Mouse (Mus musculus) lung, embryonic 15.5 days (tissue): ENCODE results near the gene Stx5a. TPM values are rescaled to one million over a fixed set of nuclear protein-coding genes. Genes with fewer than 3 reads are reported as not detected.
A peak's percentile ranks its signal among the peaks of the same experiment; 100 is the strongest.

Experiments
- ATAC-seq: fragments of 200-750 bp; cut with Nextera tagmentation; 2 replicates; pipeline ENCODE4 v1.8.0; 2017; ENCODE audit warnings: moderate number of reproducible peaks, borderline replicate concordance; ENCODE audit not compliant: low FRiP score, low TSS enrichment; ENCODE audit errors: extremely low read depth
- H3K27ac ChIP-seq: fragments of 300-500 bp; sonication (generic); 2 replicates; pipeline ENCODE4 v1.5.1; 2015; ENCODE audit warnings: moderate library complexity, mild to moderate bottlenecking, inconsistent platforms
- H3K27me3 ChIP-seq: fragments of 300-500 bp; sonication (generic); 2 replicates; pipeline ENCODE4 v1.6.1; 2015; ENCODE audit warnings: inconsistent platforms
- H3K36me3 ChIP-seq: fragments of 300-500 bp; sonication (generic); 2 replicates; pipeline ENCODE4 v1.6.1; 2015; ENCODE audit warnings: inconsistent platforms
- H3K4me1 ChIP-seq: fragments of 300-500 bp; sonication (generic); 2 replicates; pipeline ENCODE4 v1.6.1; 2015; ENCODE audit warnings: inconsistent platforms
- H3K4me2 ChIP-seq: fragments of 300-500 bp; sonication (generic); 2 replicates; pipeline ENCODE4 v1.6.1; 2015; ENCODE audit warnings: inconsistent platforms, mild to moderate bottlenecking, moderate library complexity
- H3K4me3 ChIP-seq: fragments of 300-500 bp; sonication (generic); 2 replicates; pipeline ENCODE4 v1.5.1; 2015; ENCODE audit warnings: mild to moderate bottlenecking, inconsistent platforms
- H3K9ac ChIP-seq: fragments of 300-500 bp; sonication (generic); 2 replicates; pipeline ENCODE4 v1.6.1; 2015; ENCODE audit warnings: inconsistent platforms
- H3K9me3 ChIP-seq: fragments of 300-500 bp; sonication (generic); 2 replicates; pipeline ENCODE4 v1.6.1; 2016; ENCODE audit warnings: inconsistent platforms
- WGBS: fragments of 180-500 bp; shearing (Covaris S2); methylation state at CpG from one replicate; pipeline ENCODE4 v1.1.7; 2015; 5-methylcytosine and 5-hydroxymethylcytosine counted together
- polyA plus RNA-seq: library from polyadenylated mRNA; unstranded; fragments of >200 nt; fragmentation: Nextera tagmentation; extraction: Ambion mirVana; gene quantifications from 2 replicates; pipeline ENCODE4 v1.2.1, GENCODE M21; 2015

Stx5a gene
- polyA plus RNA-seq, 1 experiment from 2014 or later, result 153 TPM

DNA sequence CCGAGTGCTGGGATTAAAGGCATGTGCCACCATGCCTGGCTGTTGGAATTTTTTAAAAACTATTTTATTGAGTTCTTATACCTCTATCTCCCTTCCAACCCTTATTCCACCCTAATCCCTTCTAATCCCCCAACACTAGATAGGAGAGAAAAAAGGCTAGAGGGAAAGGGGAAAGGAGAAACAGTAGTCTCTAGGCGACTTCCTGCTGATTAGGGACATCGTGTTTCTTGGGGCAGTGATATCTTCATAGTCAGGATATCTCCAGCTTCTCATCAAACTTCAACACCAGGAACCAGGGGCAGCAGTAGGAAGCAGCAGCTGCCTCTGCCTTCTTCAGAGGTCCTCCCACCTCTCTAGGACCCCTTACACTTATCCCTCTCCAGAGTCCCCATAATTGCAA, 6.9 kb upstream of the Stx5a start:
- Histone ChIP-seq H3K4me2 (no peak overlapping the region), H3K27me3 (no peaks in the 10 kb centered on the region), H3K9me3 (no peaks in the 10 kb centered on the region), H3K4me3 (no peak overlapping the region), H3K36me3 (peaks cover 18% of the 10 kb centered on the region), H3K27ac (no peak overlapping the region), H3K4me1 (peaks cover 12% of the 10 kb centered on the region), H3K9ac (no peak overlapping the region)
- WGBS, result 68% methylated on average over 3 of the region's 3 CpGs
- ATAC-seq, result no peak

DNA sequence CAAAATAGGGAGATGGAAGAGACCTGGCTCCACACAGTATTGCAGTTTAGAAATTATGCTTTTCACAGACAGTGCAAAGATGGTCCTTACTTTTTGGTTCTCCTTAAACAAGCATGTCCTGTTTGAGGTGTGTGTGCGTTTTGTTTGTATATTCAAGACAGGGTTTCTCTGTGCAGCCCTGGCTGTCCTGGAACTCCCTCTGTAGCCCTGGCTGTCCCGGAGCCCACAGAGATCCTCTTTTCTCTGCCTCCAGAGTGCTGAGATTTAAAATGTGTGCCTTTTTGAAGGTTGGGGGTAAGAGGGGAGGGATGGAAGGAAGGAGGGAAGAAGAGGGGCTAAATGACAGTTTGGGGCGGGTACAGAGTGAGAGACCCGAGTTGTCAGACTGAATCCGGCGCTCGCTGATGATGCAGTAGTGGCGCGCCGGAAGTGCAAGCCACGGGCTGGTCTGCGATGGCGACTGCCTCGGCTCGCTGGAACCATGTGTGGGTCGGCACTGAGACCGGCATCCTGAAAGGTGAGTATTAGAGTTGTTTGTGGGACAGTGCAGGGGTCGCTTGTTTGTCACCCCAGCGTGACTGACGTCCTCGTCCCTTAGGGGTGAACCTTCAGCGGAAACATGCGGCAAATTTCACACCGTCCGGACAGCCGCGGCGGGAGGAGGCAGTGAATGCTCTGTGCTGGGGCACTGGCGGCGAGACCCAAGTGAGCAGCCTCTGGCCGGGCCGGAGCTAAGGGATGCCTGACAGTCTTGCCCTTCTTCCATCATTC, 5.6 kb upstream of the Stx5a start, which contains the start of gene Wdr74:
Gene Wdr74, plus strand, starts transcription at position 439 of the 771 bp plus-strand sequence.
- H3K27me3 ChIP-seq, result no peaks in the 10 kb centered on the region
- H3K36me3 ChIP-seq, result peaks cover 31% of the 10 kb centered on the region
- peak within 1 kb of the TSS; percentile 82 for H3K9ac ChIP-seq
- WGBS, result under 1% methylated on average over 32 of the region's 32 CpGs
- H3K9me3 ChIP-seq, result no peaks in the 10 kb centered on the region
- peak within 1 kb of the TSS; percentile 90 for H3K4me2 ChIP-seq
- peak; percentile 89 for ATAC-seq
- H3K4me3 ChIP-seq, result peak within 1 kb of the TSS; percentile 97
- H3K4me1 ChIP-seq, result peaks cover 16% of the 10 kb centered on the region
- peak within 1 kb of the TSS; percentile 48 for H3K27ac ChIP-seq

DNA sequence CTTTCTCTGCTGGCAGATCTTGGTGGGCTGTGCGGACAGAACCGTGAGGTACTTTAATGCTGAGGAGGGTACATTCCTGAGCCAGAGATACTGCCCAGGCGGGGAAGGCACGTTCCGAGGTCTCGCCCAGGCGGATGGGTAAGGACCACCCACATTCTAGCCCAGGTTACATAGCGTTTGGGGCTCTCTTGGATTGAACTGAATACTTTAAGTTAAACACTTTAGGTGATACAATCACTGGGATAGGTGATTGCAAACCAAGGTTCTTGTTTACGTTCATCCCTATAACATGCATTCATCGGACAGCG, 5.1 kb upstream of the Stx5a start:
- WGBS, result 2% methylated on average over 11 of the region's 11 CpGs
- peak; percentile 43; the same call in 1 of the 2 replicates for ATAC-seq
- Histone ChIP-seq H3K27me3 (no peaks in the 10 kb centered on the region), H3K9me3 (no peaks in the 10 kb centered on the region), H3K4me3 (peak overlapping the region; percentile 97), H3K9ac (peak overlapping the region; percentile 82), H3K36me3 (peaks cover 32% of the 10 kb centered on the region), H3K4me2 (peak overlapping the region; percentile 90), H3K4me1 (peaks cover 21% of the 10 kb centered on the region), H3K27ac (peak overlapping the region; percentile 48)

DNA sequence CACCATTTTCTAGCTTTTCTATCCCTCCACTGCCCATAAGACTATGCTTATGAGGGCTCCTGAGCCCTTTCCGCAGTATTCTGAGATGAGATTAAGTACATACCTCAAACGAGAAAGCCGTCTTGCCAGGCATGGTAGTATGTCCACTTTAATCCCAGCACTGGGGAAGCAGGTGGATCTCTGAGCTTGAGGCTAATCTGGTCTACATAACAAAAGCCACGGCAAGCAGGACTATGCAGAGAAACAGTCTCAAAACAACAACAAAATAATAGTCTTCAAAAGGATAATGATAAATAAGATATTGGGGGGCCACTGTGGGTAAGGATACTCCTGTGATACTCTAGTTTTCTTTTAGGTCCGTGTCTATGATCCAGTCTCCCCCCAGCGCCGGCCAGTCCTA, 2.3 kb upstream of the Stx5a start:
- no peaks in the 10 kb centered on the region for H3K27me3 ChIP-seq
- WGBS, result 84% methylated on average over 7 of the region's 7 CpGs
- peaks cover 45% of the 10 kb centered on the region for H3K36me3 ChIP-seq
- H3K4me3 ChIP-seq, result no peak overlapping the region
- H3K9ac ChIP-seq, result no peak overlapping the region
- H3K27ac ChIP-seq, result no peak overlapping the region
- H3K9me3 ChIP-seq, result no peaks in the 10 kb centered on the region
- H3K4me2 ChIP-seq, result no peak overlapping the region
- no peak for ATAC-seq
- peaks cover 33% of the 10 kb centered on the region for H3K4me1 ChIP-seq

DNA sequence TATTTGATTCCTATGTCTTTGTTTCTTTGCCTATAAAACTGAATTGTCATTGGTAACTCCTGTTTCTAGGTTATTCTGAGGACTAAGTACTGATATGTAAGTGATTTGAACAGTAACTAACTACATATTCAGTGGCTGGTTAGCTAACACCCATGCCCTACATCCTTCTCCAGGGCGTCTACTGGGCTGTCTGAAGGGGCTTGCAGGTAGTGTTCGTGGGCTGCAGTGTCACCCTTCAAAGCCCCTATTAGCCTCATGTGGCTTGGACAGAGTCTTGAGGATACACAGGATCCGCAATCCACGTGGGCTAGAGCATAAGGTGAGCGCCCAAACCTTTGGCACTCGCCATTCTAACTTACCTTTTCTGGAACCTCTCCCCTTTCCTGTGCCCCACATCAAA, 1.6 kb upstream of the Stx5a start:
- no peak overlapping the region for H3K27ac ChIP-seq
- 89% methylated on average over 6 of the region's 6 CpGs for WGBS

DNA sequence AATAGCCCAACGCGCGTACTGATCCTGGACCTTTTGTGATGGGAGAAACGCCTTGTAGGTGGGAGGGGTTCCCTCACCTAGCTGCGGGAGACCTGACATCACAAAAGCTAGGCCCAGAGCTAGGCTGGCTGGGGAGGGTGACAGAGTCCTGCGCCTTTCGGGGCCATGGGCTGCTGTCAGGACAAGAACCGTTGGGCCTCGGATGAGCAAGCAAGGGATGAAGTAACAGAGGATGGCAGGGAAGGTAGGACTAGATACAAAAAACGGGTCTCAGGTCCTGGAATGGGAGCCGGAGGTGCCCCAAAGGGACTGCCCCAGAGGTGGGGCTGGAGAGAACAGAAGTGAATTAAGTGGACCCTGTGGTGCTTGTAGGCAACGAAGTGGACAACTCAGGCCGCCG, 610 bp upstream of the Stx5a start, which contains the start of gene 1700092M07Rik:
Gene 1700092M07Rik, plus strand, starts transcription at position 116 of the 400 bp plus-strand sequence.
- WGBS, result 62% methylated on average over 14 of the region's 14 CpGs
- H3K4me3 ChIP-seq, result peak within 1 kb of the TSS; percentile 66
- H3K9ac ChIP-seq, result peak within 1 kb of the TSS; percentile 77
- ATAC-seq, result no peak
- peak within 1 kb of the TSS; percentile 84 for H3K4me2 ChIP-seq
- H3K4me1 ChIP-seq, result peaks cover 29% of the 10 kb centered on the region
- H3K27ac ChIP-seq, result peak within 1 kb of the TSS; percentile 98
- H3K27me3 ChIP-seq, result no peaks in the 10 kb centered on the region
- H3K9me3 ChIP-seq, result no peaks in the 10 kb centered on the region
- H3K36me3 ChIP-seq, result peaks cover 62% of the 10 kb centered on the region

More for the DNA sequence above, 1.6 kb upstream of the Stx5a start:
- ATAC-seq, result no peak
- no peak overlapping the region for H3K4me3 ChIP-seq
- no peak overlapping the region for H3K9ac ChIP-seq
- H3K9me3 ChIP-seq, result no peaks in the 10 kb centered on the region
- H3K4me1 ChIP-seq, result peaks cover 33% of the 10 kb centered on the region
- peaks cover 52% of the 10 kb centered on the region for H3K36me3 ChIP-seq
- no peaks in the 10 kb centered on the region for H3K27me3 ChIP-seq
- H3K4me2 ChIP-seq, result no peak overlapping the region

DNA sequence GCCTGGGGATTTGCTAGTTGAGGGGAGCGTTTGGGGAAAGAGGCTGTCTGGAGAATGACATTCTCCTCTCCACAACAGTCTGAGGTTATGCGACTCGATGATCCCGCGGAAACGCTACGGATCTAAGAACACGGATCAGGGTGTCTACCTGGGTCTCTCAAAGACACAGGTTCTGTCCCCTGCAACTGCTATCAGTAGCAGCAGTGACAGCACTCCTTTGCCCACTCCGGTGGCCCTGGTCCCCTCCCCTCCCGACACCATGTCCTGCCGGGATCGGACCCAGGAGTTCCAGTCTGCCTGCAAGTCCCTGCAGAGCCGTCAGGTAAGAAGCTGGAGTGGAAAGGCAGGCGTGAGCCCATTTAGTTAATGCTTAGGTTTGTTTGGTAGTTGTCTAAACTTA, 963 bp downstream of the Stx5a start:
- H3K36me3 ChIP-seq, result peaks cover 78% of the 10 kb centered on the region
- no peaks in the 10 kb centered on the region for H3K9me3 ChIP-seq
- H3K27ac ChIP-seq, result peak overlapping the region; percentile 98
- no peak for ATAC-seq
- peak overlapping the region; percentile 77 for H3K9ac ChIP-seq
- peak overlapping the region; percentile 84 for H3K4me2 ChIP-seq
- H3K27me3 ChIP-seq, result no peaks in the 10 kb centered on the region
- peak overlapping the region; percentile 66 for H3K4me3 ChIP-seq
- peaks cover 21% of the 10 kb centered on the region for H3K4me1 ChIP-seq
- 9% methylated on average over 14 of the region's 14 CpGs for WGBS

DNA sequence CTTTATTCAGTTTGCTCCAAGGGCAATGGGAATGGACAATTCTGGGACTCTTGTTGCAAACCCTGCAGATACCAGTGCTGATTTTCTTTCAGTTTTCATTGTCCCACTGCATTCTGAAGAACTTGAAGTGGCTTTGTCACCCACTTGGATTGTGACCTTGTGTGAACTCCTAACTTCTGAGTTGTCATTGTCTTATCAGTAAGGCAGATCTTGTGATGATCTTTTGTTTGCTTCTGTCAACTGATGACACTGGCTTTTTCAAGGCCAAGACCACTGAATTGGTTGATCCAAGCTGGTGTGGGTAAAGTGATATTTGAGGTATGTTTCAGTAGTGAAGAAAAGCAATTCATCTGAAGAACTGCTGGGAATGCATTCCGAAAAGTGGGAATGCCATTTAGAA, 4.2 kb downstream of the Stx5a start:
- Histone ChIP-seq H3K4me2 (no peak overlapping the region), H3K36me3 (peaks cover 80% of the 10 kb centered on the region), H3K27me3 (no peaks in the 10 kb centered on the region), H3K4me3 (no peak overlapping the region), H3K4me1 (peaks cover 19% of the 10 kb centered on the region), H3K9ac (no peak overlapping the region), H3K9me3 (no peaks in the 10 kb centered on the region), H3K27ac (no peak overlapping the region)
- 94% methylated on average over 1 of the region's 1 CpGs for WGBS
- ATAC-seq, result no peak

DNA sequence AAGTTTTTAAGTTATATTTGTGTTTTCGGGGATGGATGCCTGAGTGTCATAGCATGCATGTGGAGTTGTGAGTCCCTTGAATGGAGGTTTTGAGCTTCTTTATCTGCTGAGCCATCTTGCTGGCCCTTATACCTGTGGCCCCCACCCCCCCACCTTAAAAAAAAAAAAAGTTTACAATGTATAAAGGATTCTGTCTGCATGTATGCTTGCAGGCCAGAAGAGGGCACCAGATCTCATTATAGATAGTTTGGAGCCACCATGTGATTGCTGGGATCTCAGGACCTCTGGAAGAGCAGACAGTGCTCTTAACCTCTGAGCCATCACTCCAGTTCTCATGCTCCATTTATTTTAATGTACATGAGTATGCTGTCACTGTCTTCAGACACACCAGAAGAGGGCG, 6.2 kb downstream of the Stx5a start:
- WGBS, result 62% methylated on average over 2 of the region's 2 CpGs
- no peaks in the 10 kb centered on the region for H3K9me3 ChIP-seq
- no peak overlapping the region for H3K4me3 ChIP-seq
- peaks cover 96% of the 10 kb centered on the region for H3K36me3 ChIP-seq
- no peak overlapping the region for H3K9ac ChIP-seq
- no peak overlapping the region for H3K4me2 ChIP-seq
- no peak overlapping the region for H3K27ac ChIP-seq
- no peak for ATAC-seq
- no peaks in the 10 kb centered on the region for H3K27me3 ChIP-seq
- peaks cover 10% of the 10 kb centered on the region for H3K4me1 ChIP-seq

DNA sequence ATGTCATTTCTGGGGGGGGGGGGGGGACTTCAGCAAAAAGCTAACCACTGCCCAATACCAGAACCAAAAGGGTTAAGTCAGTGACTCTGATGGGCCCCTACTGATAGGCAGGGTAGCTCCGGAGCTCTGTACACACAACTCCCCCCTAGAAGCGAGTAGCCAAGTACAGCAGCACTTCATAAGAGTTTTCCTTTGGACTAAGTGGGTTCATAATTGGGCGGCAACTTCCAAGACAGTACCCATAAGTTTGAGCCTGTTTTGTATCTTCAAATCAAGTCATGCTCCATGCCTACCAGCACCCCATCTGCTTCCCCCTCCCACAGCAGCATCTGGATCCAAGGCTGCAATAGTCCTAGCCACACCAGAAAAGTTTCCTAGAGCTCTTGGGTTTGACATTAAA, 14.4 kb downstream of the Stx5a start:
- no peak overlapping the region for H3K9ac ChIP-seq
- peak overlapping the region; percentile 60 for H3K4me2 ChIP-seq
- peaks cover 20% of the 10 kb centered on the region for H3K4me1 ChIP-seq
- no peak overlapping the region for H3K27ac ChIP-seq
- H3K27me3 ChIP-seq, result no peaks in the 10 kb centered on the region
- H3K36me3 ChIP-seq, result peaks cover 44% of the 10 kb centered on the region
- WGBS, result 51% methylated on average over 3 of the region's 3 CpGs
- no peak for ATAC-seq
- H3K9me3 ChIP-seq, result no peaks in the 10 kb centered on the region
- H3K4me3 ChIP-seq, result peak overlapping the region; percentile 67

DNA sequence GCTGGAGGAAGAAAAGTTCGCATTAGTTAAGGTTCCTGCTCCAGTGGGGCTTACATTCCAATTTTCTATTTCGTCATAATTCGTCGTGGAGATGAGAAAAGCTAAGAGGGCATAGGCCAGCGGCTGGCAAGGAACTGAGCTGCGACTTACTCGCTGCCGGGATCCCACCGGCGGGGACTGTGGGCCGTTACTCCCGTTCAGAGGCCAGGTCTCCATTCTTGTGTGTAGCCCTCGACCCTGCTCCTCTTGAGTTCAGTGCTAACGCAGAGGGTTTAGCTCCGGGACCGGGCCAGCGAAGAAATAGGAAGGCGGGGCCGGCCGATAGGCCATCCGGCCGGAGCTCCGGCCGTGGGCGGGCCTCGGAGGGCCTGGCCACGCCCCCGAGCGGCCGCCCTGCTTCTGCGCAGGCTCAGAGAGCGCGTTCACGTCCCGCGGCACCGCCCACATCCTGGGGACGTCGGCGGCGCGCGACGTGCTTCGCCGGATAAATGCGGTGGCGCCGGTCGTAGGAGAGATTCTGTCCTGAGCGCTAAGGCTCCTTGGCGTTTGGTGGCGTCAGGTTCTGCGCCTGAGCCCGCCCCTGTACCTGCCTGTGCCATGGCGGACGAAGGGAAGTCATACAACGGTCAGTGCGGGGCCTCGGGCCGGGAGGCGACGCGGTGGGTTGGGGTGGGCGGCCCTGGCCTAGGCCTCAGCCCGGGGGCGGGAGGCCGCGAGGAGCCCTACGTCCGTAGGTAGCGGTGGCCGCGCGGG, 15.6 kb downstream of the Stx5a start, which contains the start of gene Nxf1:
Gene Nxf1, plus strand, starts transcription at position 439 of the 753 bp plus-strand sequence.
- Histone ChIP-seq H3K4me1 (peaks cover 20% of the 10 kb centered on the region), H3K9me3 (no peaks in the 10 kb centered on the region), H3K9ac (peak within 1 kb of the TSS; percentile 83), H3K4me3 (peak within 1 kb of the TSS; percentile 67), H3K27ac (peak within 1 kb of the TSS; percentile 87), H3K27me3 (no peaks in the 10 kb centered on the region), H3K36me3 (peaks cover 33% of the 10 kb centered on the region), H3K4me2 (peak within 1 kb of the TSS; percentile 66)
- ATAC-seq, result peak; percentile 95
- WGBS, result under 1% methylated on average over 74 of the region's 75 CpGs

DNA sequence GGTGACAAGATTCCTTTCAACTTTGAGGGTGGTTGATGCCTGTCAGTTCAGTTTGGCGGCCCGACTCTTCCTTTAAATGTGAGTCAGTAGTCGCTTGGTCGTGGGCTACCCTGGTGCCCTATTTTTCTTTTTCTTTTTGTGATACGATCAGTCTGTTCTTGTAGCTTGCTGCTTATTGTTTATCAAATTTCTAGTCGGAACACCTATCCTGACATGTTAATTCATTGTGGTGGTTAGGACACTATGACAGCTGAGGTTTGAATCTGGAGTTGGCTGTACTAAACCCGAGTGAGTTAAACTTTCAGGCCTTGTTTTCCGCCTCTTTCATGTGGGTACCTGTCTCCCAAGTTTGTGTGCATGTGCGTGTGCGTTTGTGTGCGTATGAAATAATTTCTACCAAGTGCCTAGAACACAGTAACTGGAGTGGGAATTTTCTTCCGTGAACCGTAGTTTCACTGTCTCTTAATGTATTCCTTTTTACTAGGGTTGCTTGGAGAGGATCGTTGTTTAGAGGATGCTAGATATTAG, 16.3 kb downstream of the Stx5a start:
- Histone ChIP-seq H3K27ac (peak overlapping the region; percentile 87), H3K36me3 (peaks cover 28% of the 10 kb centered on the region), H3K9ac (peak overlapping the region; percentile 83), H3K9me3 (no peaks in the 10 kb centered on the region), H3K27me3 (no peaks in the 10 kb centered on the region), H3K4me3 (peak overlapping the region; percentile 67), H3K4me1 (peaks cover 20% of the 10 kb centered on the region), H3K4me2 (peak overlapping the region; percentile 66)
- ATAC-seq, result no peak
- 4% methylated on average over 14 of the region's 14 CpGs for WGBS
